ENCODE assay signal across 8 mouse cellular contexts in genomic region chr2:157422854-157423705, GRCm38 (mm10). TPM values are rescaled to one million over a fixed set of nuclear protein-coding genes. Genes with fewer than 3 reads are reported as not detected.
DNase-seq lines count a peak whose midpoint lies in the region; ATAC-seq and TF ChIP-seq lines count a peak whose summit lies in the region.

No protein-coding gene starts in this region.

- H3K9ac ChIP-seq in heart, postnatal 0 days (replicated peaks; ENCODE audit: low read depth, low read length), result 0 out of 2 replicates have a peak overlapping the region, but pooled peaks have one; percentile 94

- H3K36me3 ChIP-seq in heart, postnatal 0 days (replicated peaks; ENCODE audit: control insufficient read depth, insufficient read depth, low read length), result no peaks in the 10 kb centered on the region
- peaks cover 13% of the 10 kb centered on the region; the same call in 1 of the 2 replicates for H3K36me3 ChIP-seq in midbrain, embryonic 10.5 days

- TF ChIP-seq EP300 in heart, postnatal 0 days (IDR thresholded peaks at IDR 0.05; ENCODE audit: low read depth), result no peak

- peak overlapping the region; percentile 82; the same call in 1 of the 2 replicates for H3K4me3 ChIP-seq in heart, postnatal 0 days (ENCODE audit: low read depth, low read length)
- H3K4me3 ChIP-seq in midbrain, embryonic 10.5 days, result peak overlapping the region; percentile 88

- no peak overlapping the region; the same call in 1 of the 2 replicates for H3K27ac ChIP-seq in heart, postnatal 0 days (ENCODE audit: low read depth)
- peak overlapping the region; percentile 98 for H3K27ac ChIP-seq in midbrain, embryonic 10.5 days (replicated peaks)

- 56% methylated on average over 11 of the region's 11 CpGs for WGBS in heart, postnatal 0 days
- 46% methylated on average over 11 of the region's 11 CpGs for WGBS in midbrain, embryonic 10.5 days

- peak; percentile 88 for DNase-seq in MN1 (ENCODE audit: low spot score)
- DNase-seq in embryo, embryonic 11 days, result peak; percentile 82
- DNase-seq in heart, postnatal 0 days (ENCODE audit: low spot score), result no peak
- DNase-seq in kidney, postnatal 4 days, result peak; percentile 76 to 86
- DNase-seq in midbrain, embryonic 10.5 days (ENCODE audit: low spot score), result peak; percentile 40
- DNase-seq in frontal cortex, postnatal 10 days (ENCODE audit: low spot score in 2 of 2), result no peak
- no peak for DNase-seq in natural killer cell, adult 2 months (ENCODE audit: low spot score in 2 of 2)

- no peak for TF ChIP-seq CTCF in heart, postnatal 0 days (IDR thresholded peaks at IDR 0.05; ENCODE audit: low read depth)

- no peaks in the 10 kb centered on the region for H3K9me3 ChIP-seq in heart, postnatal 0 days (replicated peaks; ENCODE audit: control insufficient read depth, low read length)
- no peaks in the 10 kb centered on the region for H3K9me3 ChIP-seq in midbrain, embryonic 10.5 days (replicated peaks)

- peak overlapping the region; percentile 98 for H3K4me2 ChIP-seq in heart, postnatal 0 days (ENCODE audit: low read depth, low read length)

- ATAC-seq in heart, postnatal 0 days (ENCODE audit: insufficient read depth, low read depth), result no peak; the same call in 1 of the 2 replicates
- no peak for ATAC-seq in frontal cortex, adult (ENCODE audit: low TSS enrichment)

- no peaks in the 10 kb centered on the region for H3K27me3 ChIP-seq in heart, postnatal 0 days (ENCODE audit: control insufficient read depth, insufficient read depth, low read length)
- peaks cover 25% of the 10 kb centered on the region for H3K27me3 ChIP-seq in midbrain, embryonic 10.5 days (ENCODE audit: low read depth, poor library complexity, severe bottlenecking)

- H3K4me1 ChIP-seq in heart, postnatal 0 days (ENCODE audit: control insufficient read depth, insufficient read depth), result peaks cover 7% of the 10 kb centered on the region
- peaks cover 79% of the 10 kb centered on the region for H3K4me1 ChIP-seq in midbrain, embryonic 10.5 days

RNA-seq across cellular contexts. Expression of gene Src, which starts 4.8 kb away (rescaled TPM):
- total RNA-seq in heart, postnatal 0 days (2014; rRNA removed; ENCODE audit: low replicate concordance), result 14.2 and 15.5 TPM in 2 replicates
- polyA plus RNA-seq in heart, postnatal 0 days (2015; fragmentation: Nextera tagmentation; extraction: Ambion mirVana), result 2.5 and 2.9 TPM in 2 replicates
- polyA plus RNA-seq in midbrain, embryonic 10.5 days (2016; fragmentation: Nextera tagmentation; extraction: Ambion mirVana), result 16.1 and 19.3 TPM in 2 replicates

RNA-seq across cellular contexts. Expression of gene Manbal, which starts 55.7 kb away (rescaled TPM):
- total RNA-seq in heart, postnatal 0 days (2014; rRNA removed; ENCODE audit: low replicate concordance), result 23.6 and 29.6 TPM in 2 replicates
- polyA plus RNA-seq in heart, postnatal 0 days (2015; fragmentation: Nextera tagmentation; extraction: Ambion mirVana), result 51.1 and 55.5 TPM in 2 replicates
- 68.8 and 75.6 TPM in 2 replicates for polyA plus RNA-seq in midbrain, embryonic 10.5 days (2016; fragmentation: Nextera tagmentation; extraction: Ambion mirVana)

Comparison
In these comparisons a context has a peak if more than half of its experiments do, and no peak if none do; other contexts are left out.
1. DNase-seq: peak in MN1 (single experiment), embryo, embryonic 11 days (single experiment), kidney, postnatal 4 days (2 of 2) and midbrain, embryonic 10.5 days (single experiment); none in heart, postnatal 0 days (single experiment), frontal cortex, postnatal 10 days (0 of 2) and natural killer cell, adult 2 months (0 of 2).